Mouse (Mus musculus): ENCODE results near the gene Cox6b2.
"Not testable (repeated sequence)": the region's sequence is repeated elsewhere in the genome, so short reads cannot be mapped to it uniquely, and the experiment has no call there.

Cox6b2 gene

DNA sequence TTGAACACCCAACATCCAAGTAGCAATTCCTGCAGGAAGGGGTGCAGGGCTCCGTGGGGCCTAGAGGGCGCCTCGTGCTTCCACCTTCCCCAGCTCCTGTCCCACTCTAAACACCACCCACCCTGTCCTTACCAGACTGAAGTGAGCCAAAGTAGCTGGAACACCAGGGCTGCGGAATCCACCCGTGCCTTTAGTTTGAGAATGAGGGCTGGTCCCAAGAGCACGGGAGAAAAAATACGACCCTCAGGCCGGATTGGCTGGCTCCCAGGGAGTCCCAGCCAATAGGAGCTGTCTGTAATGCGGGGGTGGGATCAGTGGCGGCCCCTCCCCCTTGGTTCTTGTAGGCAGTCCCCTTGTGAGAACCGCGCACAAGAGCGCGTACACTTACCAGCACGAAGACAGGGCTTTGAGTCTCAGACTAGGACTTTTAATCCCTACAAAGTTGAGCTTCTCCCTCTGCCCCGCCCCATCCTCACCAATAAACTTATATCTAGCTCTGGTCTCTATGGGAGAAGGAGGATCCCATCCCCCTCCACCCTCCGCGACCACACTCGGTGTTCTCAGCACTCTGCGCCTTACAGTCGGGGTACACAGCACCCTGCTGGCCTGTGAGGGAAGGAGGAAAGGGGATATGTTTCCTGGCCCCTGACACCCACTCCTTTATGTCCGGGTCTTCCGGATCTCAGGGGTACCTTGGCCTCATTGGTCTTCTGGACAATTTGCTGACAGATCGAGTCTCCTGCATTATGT, at the start of gene Cox6b2:
Gene Cox6b2 (minus strand): TSS at position 274 of the 750 bp plus-strand sequence.
- DNase-seq (ENCODE audit: low read depth): no peak

DNA sequence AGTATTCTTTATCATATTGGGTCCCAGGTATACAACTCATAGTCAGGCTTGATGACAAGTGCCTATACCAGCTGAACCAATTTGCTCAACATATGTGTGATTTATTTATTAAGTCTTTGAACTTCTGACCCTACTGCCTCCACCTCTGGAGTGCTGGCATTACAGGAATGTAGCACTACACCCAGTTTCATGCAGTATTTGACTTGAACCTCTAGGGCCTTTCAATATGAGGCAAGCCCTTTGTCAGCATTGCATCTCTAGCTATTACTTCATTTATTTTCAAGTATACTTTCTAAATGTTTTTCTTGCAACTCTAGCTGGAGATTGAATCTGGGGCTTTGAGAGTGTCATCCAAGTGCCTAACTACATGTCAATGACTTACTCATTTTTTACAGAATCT, 49.4 kb upstream of the Cox6b2 start:
- no peak for DNase-seq (ENCODE audit: low read depth)

DNA sequence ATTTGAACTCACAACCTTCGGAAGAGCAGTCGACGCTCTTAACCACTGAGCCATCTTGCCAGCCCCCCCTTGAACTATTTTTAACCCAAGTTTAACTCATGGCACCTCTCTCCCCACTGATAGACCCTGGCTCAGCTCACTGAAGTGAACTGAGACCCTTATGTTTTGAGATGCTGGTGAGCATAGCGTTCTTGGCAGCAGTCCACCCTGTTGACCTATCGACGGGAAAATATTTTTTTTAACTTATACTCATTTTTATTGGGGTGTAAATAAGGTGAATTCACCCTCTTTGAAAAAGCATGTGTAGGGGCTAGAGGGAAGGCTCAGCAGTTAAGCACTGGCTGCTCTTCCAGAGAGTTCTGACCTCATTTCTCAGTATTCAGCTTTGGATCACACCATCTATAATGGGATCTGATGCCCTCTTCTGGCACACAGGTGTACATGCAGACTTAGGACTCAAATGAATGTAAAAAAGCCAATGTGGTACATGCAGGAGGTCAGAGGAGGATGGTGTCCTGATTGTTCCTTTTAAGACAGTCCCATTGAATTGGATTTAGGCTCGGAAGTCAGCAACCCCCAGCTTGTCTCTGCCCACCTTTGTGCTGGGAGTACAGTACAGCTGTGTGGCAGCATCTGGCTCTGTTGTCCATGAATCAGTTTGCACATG, 43.0 kb upstream of the Cox6b2 start:
- DNase-seq (ENCODE audit: low read depth): no peak

DNA sequence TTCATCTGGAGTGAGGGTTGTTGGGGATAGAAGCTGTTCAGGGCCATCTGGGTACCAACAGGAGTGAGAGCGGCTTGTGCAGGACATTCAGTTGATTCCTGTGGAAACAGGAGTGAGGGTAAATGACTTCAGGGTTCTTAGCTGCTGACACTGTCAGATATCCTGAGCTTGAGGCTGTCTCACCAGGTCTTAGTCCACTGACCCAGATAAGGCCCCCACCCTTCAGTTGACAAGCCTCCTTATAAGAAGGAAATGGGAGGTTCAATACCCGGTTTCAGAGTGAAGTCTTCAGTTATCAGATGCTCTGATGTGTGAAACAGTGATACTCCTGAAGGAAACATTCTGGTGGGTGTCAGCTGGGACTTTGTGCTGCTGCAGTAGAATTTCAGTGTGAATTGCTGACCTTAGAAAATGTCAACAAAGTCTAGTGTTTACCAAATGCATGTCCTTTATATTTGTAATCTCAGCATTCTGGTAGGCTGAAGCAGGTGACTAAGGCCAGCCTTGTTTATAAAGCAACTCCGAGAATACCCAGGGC, 41.8 kb upstream of the Cox6b2 start:
- DNase-seq (ENCODE audit: low read depth): no peak

DNA sequence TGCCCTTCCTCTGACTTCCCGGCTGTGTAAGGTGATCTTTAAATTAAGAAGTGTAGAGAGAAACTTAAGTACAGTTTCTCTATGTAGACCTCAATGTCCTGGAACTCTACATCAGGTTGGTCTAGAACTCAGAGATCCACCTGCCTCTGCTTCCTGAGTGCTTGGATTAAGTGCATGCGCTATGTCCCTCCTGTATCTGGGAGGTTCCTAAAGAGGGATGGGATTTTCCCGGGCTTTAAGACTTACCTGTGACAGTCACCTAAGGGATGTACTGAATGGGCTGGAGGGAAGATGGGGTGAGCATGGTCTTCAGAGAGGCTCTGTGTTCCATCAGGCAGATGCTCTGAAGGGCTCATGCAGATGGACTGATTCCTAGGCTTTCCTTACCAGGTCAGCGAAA, 40.8 kb upstream of the Cox6b2 start:
- DNase-seq (ENCODE audit: low read depth): no peak

DNA sequence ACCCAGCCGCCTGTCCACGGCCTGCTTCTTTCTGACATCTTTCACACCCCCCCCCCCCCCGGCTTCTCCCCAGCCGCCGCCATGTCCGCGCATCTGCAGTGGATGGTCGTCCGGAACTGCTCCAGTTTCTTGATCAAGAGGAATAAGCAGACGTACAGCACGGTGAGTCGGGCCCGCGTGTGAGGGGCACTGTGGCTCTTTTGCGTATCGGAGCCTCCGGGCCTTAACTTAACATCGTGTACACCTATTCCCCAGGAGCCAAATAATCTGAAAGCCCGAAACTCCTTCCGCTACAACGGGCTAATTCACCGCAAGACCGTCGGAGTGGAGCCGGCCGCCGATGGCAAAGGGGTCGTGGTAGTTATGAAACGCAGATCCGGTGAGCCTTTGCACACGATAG, 40.4 kb upstream of the Cox6b2 start:
- not testable (repeated sequence) for DNase-seq (ENCODE audit: low read depth)

DNA sequence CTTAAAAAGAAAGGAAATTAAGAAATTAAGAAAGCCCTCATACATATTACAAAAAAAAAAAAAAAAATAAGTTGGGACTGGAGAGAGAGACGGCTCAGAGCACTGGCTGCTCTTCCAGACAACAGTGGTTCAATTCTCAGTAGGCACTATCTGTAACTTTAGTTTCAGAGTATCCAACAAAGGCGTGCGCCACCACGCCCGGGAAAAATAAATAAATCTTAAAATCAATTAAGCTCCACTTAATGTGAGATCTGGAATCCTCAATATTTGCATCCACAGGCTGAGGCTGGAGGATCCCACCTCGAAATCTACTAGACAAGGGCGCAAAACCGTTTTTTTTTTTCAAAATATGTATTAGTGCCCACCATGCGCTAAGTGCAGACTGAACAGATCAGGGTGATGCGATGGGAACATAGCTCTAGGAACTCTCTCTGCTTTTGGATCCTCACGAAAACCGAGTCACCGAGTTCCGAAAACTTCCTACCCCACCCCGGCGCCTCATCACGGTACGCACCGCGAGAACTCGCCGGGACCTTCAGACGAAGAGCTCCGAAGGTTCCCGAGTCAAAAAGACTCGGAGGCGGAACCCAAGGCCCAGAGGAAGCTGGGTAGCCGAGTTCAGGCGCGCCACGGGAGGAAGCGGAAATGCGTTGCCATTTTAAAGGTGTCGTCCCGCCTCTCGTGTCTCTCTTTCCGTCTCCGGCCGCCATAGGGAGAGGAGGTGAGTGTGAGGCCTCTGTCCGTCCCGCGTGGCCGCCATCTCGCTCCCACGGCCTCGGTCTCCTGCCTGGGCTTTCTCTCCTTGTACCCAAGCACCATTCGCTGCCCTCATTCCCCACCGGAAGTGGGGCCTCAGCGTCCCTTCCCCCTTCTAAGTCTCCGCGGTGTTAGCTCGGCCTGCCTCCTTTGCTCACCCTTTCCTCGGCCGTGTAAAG, 39.7 kb upstream of the Cox6b2 start, which contains the start of gene Rpl28:
Gene Rpl28 (plus strand): TSS at position 597 of the 935 bp plus-strand sequence.
- DNase-seq (ENCODE audit: low read depth): peak; percentile 93

DNA sequence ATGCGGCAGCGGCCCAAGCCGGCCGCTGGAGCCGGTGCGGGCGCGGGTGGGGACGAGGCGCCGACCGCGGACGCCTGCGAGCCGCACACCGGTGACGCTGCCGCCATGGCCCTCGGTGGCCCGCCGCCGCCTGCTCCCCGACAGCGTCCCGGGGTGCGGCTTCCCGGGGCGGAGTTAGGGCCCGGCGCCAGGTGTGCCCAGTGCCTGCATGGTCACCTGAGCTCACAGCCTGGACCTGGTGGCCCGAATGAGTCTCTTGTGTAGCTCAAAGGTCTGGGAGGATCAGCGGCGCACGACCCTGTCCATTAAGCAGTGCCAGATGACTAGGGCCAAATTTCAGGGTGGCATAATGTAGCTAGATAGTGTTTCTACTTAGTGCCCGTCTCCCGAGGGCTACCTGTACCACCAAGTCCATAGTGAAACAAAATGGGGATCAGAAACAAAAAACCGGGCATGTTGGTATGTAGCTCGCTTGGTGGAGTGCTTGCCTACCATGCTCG, 36.6 kb upstream of the Cox6b2 start, which contains the start of gene Tmem238:
Gene Tmem238 (minus strand): TSS at position 221 of the 500 bp plus-strand sequence.
- DNase-seq (ENCODE audit: low read depth): no peak

DNA sequence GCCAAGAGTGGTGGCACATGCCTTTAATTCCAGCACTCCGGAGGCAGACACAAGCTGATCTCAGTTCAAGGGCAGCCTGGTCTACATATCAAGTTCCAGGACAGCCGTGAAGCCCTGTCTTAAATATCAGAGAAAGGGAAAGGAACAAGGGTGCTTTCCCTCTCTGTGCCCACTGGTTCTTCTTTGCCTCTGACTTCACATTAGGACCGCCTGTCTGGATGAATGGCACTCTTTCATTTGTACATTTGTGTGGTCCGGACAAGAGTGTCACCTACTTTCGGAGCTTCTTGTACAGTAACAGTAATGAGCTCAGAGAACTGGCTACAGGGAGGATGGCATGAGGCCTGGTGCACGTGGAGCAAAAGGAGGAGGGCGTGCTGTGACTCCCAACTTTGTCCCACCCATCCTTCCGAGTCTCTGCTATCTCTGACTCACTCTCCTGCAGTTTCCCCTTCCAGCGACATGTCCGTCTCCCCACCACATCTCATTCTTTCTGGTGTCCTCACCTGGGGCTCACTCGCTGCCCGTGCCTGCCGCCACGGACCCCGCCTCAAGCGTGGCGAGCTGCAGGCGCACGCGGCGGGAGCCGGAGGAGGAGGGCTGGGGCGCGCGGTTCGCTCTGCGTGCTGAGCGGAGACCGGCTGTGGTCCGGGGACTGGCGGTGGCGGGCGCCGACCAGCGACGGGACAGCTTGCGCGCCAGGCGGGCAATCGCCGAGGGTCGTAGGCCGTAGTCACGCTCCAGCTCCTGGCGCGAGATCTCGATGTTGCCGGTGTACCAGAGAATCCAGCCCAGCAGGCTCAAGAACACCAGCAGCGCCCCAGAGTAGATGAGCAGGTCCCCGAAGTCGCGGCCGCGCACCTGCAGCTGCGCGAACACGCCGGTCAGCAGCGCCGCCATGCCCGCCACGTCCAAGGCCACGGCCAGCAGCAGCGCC, 35.9 kb upstream of the Cox6b2 start:
- no peak for DNase-seq (ENCODE audit: low read depth)

DNA sequence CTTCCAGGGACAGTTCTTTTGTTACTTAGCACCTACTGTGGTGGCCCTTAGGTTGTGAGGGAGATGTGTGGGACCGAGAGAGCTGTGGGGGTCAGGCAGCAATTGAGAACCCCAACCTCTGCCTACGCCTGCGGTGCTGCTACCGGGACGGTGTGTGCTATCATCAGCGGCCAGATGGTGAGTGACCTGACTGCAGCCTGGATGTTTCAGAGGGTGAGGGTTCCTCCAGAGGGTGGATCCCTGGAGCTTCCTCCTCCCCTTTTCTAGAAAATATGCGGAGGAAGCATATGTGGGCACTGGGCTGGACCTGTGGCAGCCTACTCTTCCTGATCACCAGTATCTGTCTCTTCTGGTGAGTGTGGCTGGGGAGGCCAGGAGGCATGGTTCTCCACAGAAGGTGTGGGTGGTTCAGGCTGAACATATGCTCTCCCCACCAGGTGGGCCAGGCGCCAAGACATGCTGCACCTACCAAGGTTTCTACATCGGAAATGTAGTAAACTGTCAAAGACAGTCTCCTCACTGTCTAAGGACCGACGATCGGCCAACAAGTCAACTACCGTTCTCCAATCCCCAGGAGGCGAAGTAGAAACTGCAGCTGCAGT, 30.9 kb upstream of the Cox6b2 start:
- no peak for DNase-seq (ENCODE audit: low read depth)

DNA sequence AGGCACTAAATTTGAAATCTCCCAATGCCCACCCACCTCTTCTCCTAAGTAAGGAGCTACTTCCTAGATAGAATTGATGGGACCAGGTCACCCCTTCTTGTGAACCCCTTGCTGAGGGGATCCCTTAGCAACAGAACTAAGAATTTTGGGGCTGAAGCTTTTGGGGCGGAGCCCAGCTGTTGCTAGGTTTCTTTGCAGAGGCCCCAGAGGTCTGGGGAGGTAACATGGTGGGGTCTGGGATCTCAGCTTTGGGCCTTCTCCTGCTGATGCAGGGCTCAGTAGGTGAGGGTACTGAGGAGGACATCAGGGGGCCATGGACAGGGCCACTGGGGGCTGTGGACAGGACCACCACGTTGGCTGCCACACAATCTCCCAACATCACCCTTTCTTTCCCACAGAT, 29.9 kb upstream of the Cox6b2 start, which contains the start of the genes Il11 and Tmem190:
Gene Il11 (minus strand): TSS at position 101 of the 400 bp plus-strand sequence.
Gene Tmem190 (plus strand): TSS at position 179 of the 400 bp plus-strand sequence.
- DNase-seq (ENCODE audit: low read depth): no peak

DNA sequence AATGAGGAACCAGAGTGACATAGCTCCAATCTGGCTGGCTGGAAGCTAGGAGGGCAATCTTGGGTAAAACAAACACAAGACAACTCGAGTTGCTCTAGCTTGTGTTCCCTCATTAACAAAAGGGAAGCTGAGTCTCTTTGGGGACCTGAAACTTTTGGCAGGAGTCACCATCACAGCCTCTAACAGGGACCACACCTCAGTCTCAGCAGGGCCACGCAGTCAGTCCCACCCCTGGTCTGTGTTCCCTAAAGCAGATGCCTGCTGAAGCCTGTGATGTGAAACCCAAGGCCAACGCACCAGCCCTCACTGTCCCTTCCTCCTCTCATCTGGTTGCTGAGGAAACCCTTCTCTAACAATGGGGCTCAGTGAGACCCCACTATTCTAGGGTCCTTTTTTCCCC, 29.2 kb upstream of the Cox6b2 start:
- no peak for DNase-seq (ENCODE audit: low read depth)

DNA sequence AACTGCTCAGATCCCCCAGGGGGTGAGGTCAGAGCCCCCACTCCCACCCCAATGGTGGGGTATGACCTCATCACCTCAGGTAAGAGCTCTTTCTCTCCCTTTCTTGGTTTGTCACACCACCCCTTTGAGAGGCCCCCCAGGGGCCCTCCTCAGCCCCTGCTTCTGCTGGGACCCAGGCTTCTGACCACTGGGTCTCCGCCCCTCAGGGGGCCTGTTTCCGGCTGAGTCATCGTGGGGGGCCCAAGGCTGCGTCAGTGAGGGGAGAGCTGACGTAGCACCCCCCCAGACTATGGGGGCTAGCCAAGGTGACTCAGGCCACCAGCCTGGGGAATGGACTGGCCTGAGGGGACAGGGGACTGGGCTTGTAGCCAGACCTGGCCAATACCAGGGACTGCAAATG, 27.0 kb upstream of the Cox6b2 start:
- no peak for DNase-seq (ENCODE audit: low read depth)

DNA sequence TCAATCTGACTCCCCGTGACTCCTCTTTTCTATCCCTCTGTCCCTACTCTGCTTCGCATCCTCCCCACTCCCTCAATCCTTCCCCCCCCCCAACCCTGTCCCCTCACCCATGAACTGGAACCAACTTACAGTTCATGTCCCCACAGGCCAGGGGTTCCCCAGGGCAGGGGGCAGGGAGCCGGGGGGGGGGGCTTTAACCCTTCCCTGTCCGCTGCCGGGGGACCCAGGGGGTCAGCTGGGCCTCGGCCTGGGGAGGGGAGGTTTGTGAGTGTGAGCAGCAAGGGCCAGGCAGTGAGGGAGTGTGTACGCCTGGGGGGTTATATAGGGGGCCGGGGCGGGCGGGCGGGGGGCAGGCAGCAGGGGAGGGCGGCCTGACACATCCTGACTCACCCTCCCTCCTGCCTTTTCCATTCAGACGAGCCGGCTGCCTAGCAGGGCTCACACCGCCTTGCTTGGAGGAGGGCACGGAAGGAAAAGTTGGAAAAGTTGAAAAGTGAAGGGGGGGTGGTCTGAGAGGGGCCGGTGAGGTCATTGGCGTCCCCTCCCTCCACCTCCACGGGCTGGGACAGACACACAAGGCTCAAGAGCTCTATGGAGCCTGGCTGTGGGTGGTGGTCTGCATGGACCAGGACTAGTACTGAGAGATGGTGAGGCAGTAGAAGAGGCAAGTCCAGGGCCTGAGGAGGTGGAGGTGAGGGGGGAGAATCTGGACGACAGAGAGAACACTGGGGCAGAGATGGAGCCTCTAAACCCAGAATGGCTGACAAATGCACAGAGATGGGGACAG, 25.1 kb upstream of the Cox6b2 start:
- DNase-seq (ENCODE audit: low read depth): no peak

DNA sequence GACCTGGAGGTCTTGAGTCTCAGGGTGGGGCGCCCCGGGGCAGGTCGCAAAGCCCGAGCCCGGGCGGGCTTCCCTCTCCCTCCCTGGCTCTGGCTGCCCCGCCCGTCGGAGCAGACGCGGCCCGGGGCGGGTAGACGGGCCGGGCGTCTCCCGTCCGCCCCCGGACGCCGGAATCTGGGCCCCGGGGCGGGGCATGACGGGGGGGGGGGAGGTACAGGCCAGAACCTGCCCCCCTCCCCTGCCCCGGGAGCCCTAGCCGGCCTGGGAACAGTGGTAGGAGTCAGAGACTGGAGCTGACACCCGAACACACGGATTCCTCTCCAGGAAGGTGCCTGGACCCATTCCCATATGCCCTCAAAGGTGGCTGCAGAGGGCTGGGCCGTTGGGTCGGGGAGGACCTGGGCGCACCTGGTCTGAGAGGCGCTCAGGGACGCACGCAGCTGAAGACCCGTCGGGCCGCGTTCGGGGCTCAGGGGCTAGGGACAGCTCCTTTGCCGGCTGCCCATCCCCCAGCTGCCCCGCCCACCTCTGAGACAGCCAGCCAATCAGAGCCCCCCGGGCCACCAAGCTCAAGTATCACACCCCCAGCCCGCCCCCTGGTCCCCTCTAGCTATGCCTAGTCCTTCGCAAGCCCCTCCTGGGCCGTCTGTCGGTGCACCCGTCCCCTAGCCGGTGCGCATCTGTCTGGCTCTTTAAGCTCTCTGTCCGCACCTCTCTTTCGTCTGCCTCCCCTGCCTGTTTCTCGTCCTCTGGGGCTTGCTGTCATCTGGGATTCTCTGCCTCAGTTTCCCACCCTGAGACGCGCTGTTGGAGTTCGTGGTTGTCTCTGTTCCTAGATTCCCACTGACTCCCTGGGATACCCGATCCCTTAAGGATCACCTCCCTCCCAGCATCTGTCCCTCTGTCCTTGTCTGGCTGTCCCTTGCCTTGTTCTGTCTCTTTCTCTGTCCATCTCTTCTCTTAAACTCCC, 24.3 kb upstream of the Cox6b2 start:
- DNase-seq (ENCODE audit: low read depth): no peak

DNA sequence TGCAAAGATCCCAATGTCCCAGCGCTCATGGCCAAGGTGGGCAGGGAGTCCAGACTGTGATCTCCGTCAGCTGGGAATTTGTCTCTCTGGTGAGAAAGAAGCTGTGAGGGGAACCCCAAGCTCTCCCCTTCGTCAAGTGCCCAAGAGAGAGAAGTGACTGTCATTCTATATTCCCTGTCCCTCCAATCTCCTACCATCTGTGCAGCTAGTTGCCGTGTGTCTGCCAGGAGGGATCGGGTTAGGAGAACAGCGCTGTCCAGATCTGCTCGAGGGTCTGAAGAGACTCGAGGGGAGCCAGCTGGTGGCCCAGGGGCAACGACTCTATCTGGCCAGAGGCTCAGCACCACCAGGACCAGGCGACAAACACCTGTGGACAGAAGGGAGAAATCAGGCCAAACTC, 23.2 kb upstream of the Cox6b2 start:
- no peak for DNase-seq (ENCODE audit: low read depth)

DNA sequence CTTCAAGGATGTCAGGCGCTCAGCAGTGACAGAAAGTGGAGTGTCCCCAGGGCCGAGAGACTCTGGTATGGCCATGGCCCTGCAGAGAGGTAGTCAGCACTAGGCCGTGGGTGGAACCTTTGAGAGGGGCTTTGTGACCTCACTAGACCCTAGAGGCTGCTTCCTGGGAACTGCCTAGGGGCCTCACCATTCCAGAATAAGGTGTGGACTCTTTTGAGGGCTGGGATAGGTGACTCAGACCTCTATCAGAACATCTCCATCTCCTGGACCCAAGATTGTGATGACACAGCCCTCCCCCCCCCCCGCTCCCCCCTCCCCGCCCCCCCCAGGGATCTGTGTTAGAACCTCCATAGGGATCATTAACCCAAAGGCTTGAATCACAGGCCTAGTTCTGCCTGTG, 18.3 kb upstream of the Cox6b2 start, which contains the start of gene Fam71e2:
Gene Fam71e2 (minus strand): TSS at position 101 of the 400 bp plus-strand sequence.
- DNase-seq (ENCODE audit: low read depth): no peak
